Mouse (Mus musculus): ENCODE measurements at regions not wholly inside any gene's neighbourhood (a gene's known extent, or its start where the extent isn't known, plus 50 kb on each side); places are given as distances from the start of the nearest gene placed in this dataset.

DNA sequence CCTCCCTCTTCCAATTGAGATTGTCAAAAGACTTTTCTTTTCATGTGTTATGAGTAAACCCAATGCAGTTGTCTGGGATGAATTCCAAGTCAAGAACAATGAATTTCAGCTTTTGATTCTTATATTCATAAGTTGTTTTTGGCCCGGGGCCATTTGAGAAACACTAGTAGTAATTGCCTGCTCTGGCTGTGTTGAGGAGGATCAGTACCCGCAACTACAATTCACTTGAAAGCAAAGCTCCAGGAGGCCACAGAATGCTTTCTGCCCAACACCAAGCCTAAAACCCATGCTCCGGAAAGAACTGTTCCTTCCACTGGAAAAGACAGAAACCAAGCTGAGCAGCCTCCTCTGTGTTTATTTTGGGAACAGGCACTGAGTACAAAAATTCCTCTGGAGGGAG is 174.1 kb upstream of the Mad2l1 start:
- TF ChIP-seq CTCF (IDR thresholded peaks at IDR 0.05; ENCODE audit: low read depth) (no peak), EP300 (optimal IDR thresholded peaks at IDR 0.05) (no peak)

Data from stomach, postnatal 0 days (tissue).